In the genomic region with DNA sequence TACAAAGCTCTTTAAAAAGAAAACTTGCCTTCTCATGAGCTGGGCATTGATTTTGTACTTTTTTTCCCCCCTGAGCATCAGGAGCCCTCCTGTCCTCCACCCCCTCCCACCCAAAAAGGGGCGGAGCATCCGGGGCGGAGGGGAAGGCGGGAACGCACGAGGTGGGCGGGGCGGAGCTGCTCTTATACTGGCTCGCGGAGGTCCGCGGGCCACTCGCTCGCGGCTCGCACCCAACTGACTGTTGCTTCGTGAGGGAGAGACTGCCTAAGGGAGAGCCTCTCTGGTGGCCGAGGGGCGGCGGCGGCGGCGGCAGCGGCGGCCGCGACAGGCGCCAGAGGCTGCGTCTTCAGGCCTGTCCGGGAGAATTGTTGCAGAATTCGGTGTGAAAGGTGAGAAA, we compare ENCODE assay signal across 7 mouse cellular contexts. TPM values are rescaled to one million over a fixed set of nuclear protein-coding genes. Genes with fewer than 3 reads are reported as not detected.
DNase-seq lines count a peak whose midpoint lies in the region; ATAC-seq lines count a peak whose summit lies in the region.

TSS of gene Mum1l1 (plus strand) at position 214 of the 397 bp plus-strand sequence.

- no peaks in the 10 kb centered on the region for H3K9me3 ChIP-seq in limb, embryonic 15.5 days
- H3K9me3 ChIP-seq in midbrain, embryonic 15.5 days = no peaks in the 10 kb centered on the region
- H3K9me3 ChIP-seq in stomach, embryonic 15.5 days = no peaks in the 10 kb centered on the region

- H3K4me1 ChIP-seq in limb, embryonic 15.5 days = no peaks in the 10 kb centered on the region
- no peaks in the 10 kb centered on the region for H3K4me1 ChIP-seq in midbrain, embryonic 15.5 days
- H3K4me1 ChIP-seq in stomach, embryonic 15.5 days = no peaks in the 10 kb centered on the region

- intact Hi-C loops in gastrocnemius, postnatal 36 days (cut with DNase I) = no loop called here

- no peaks in the 10 kb centered on the region for H3K36me3 ChIP-seq in limb, embryonic 15.5 days
- H3K36me3 ChIP-seq in midbrain, embryonic 15.5 days (replicated peaks) = no peaks in the 10 kb centered on the region
- H3K36me3 ChIP-seq in stomach, embryonic 15.5 days = no peaks in the 10 kb centered on the region

- peak within 1 kb of the TSS; percentile 48 for H3K4me2 ChIP-seq in limb, embryonic 15.5 days
- peak within 1 kb of the TSS; percentile 56 for H3K4me2 ChIP-seq in midbrain, embryonic 15.5 days
- H3K4me2 ChIP-seq in stomach, embryonic 15.5 days = peak within 1 kb of the TSS; percentile 56

- H3K9ac ChIP-seq in limb, embryonic 15.5 days = peak within 1 kb of the TSS; percentile 44; the same call in 1 of the 2 replicates
- peak within 1 kb of the TSS; percentile 27; the same call in 1 of the 2 replicates for H3K9ac ChIP-seq in midbrain, embryonic 15.5 days
- 0 out of 2 replicates have a peak within 1 kb of the TSS, but pooled peaks have one; percentile 12 for H3K9ac ChIP-seq in stomach, embryonic 15.5 days

- DNase-seq in adrenal gland, postnatal 14 days = peak; percentile 77
- DNase-seq in embryo, embryonic 10 days (ENCODE audit: low spot score) = peak; percentile 70
- peak; percentile 49 for DNase-seq in gastrocnemius, postnatal 36 days
- DNase-seq in induced T-regulatory cell, adult 2 months (ENCODE audit: low read depth) = peak; percentile 1

- H3K27ac ChIP-seq in limb, embryonic 15.5 days = no peak within 1 kb of the TSS
- H3K27ac ChIP-seq in midbrain, embryonic 15.5 days = no peak within 1 kb of the TSS
- H3K27ac ChIP-seq in stomach, embryonic 15.5 days = no peak within 1 kb of the TSS

- WGBS in limb, embryonic 15.5 days = 21% methylated on average over 31 of the region's 31 CpGs
- WGBS in midbrain, embryonic 15.5 days = 32% methylated on average over 31 of the region's 31 CpGs
- 18% methylated on average over 30 of the region's 31 CpGs for whole genome bisulfite sequencing in stomach, embryonic 15.5 days

- H3K4me3 ChIP-seq in limb, embryonic 15.5 days = peak within 1 kb of the TSS; percentile 50
- H3K4me3 ChIP-seq in midbrain, embryonic 15.5 days = peak within 1 kb of the TSS; percentile 43
- peak within 1 kb of the TSS; percentile 51 for H3K4me3 ChIP-seq in stomach, embryonic 15.5 days (replicated peaks)

- H3K27me3 ChIP-seq in limb, embryonic 15.5 days = peaks cover 4% of the 10 kb centered on the region; the same call in 1 of the 2 replicates
- peaks cover 7% of the 10 kb centered on the region; the same call in 1 of the 2 replicates for H3K27me3 ChIP-seq in midbrain, embryonic 15.5 days (replicated peaks)
- no peaks in the 10 kb centered on the region for H3K27me3 ChIP-seq in stomach, embryonic 15.5 days (replicated peaks)

- peak; percentile 63 for ATAC-seq in limb, embryonic 15.5 days (ENCODE audit: insufficient number of reproducible peaks, low FRiP score, low TSS enrichment, low read depth)
- peak; percentile 91 for ATAC-seq in midbrain, embryonic 15.5 days (replicated peaks)
- peak; percentile 93 for ATAC-seq in stomach, embryonic 15.5 days (ENCODE audit: insufficient read depth, low FRiP score, low read depth)

RNA-seq across cellular contexts. Expression of gene Mum1l1, which starts in this region (rescaled TPM):
- 4.9 and 5.0 TPM in 2 replicates for total RNA-seq in adrenal gland, postnatal 14 days (2021)
- 1 to 10 TPM; 3.2 to 4.2 TPM for total RNA-seq in gastrocnemius, postnatal 36 days (2021)
- 34.8 and 36.5 TPM in 2 replicates for polyA plus RNA-seq in limb, embryonic 15.5 days (2015; fragmentation: Nextera tagmentation; extraction: Ambion mirVana)
- polyA plus RNA-seq in midbrain, embryonic 15.5 days (2015; fragmentation: Nextera tagmentation; extraction: Ambion mirVana) = 8.4 and 8.6 TPM in 2 replicates
- polyA plus RNA-seq in stomach, embryonic 15.5 days (2015; fragmentation: Nextera tagmentation; extraction: Ambion mirVana) = 14.2 and 14.8 TPM in 2 replicates

Comparison
In these comparisons a context has a peak if more than half of its experiments do, and no peak if none do; other contexts are left out.
1. DNase-seq: peak in every context shown above with its lines; median percentile 77 in adrenal gland, postnatal 14 days; 70 in embryo, embryonic 10 days; 49 in gastrocnemius, postnatal 36 days; 1 in induced T-regulatory cell, adult 2 months.